Mouse (Mus musculus): ENCODE measurements around the gene Edaradd.

The Edaradd gene

DNA sequence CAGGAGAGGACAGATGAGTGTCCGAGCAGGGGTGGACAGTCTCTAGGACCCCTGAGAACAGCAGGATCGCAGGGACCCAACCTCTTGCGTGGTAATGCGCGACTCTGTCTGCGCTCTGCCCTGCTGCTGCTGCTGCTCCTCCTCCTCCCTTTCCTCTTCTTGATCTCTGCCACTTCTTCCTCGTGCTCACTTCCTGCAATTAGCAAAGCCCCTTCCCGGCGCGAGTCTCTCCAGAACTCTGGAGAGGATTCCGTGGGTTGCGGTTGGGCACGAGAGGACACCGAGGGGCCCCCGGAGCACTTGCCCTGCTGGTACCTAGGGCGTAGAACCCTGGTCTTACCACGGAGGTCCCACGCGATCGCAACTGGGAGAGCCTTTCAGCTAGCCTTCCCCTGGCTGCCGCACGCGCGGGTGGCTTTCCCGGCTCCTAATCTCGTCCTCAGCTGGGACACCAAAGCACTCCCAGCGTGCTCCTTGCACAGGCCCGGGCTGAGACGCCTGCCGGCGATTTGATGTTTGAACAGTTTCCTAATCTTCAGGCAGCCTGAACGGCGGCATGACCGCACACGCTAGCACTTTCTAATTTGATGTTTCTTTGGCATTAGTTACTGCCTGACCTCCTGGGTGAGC lies at the start of gene Edaradd:
Gene Edaradd, minus strand, starts transcription at position 484 of the 630 bp plus-strand sequence.
- peak in 1 of 2 experiments; percentile 29 for DNase-seq (ENCODE audit: low spot score in 2 of 2)

DNA sequence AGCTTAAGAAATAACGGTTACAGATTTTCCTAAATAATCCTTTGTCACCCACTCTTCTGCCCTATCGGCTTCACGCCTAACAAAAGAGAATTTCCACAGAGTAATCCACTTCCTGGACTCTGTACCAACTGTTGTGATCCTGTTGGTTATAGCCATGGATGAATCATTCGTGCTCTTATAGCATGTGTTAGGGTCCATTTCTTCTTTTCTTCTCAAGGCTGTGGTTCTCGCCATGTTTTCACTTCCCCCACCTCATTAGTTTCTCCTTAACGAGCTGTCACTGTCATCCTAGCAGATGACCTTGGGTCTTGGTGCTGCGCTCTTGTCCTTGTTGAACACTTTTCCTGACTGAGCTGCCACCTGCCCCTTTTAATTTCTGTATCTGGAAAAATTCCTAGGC lies 49.5 kb upstream of the Edaradd start:
- no peak for DNase-seq (ENCODE audit: low spot score in 2 of 2)

DNA sequence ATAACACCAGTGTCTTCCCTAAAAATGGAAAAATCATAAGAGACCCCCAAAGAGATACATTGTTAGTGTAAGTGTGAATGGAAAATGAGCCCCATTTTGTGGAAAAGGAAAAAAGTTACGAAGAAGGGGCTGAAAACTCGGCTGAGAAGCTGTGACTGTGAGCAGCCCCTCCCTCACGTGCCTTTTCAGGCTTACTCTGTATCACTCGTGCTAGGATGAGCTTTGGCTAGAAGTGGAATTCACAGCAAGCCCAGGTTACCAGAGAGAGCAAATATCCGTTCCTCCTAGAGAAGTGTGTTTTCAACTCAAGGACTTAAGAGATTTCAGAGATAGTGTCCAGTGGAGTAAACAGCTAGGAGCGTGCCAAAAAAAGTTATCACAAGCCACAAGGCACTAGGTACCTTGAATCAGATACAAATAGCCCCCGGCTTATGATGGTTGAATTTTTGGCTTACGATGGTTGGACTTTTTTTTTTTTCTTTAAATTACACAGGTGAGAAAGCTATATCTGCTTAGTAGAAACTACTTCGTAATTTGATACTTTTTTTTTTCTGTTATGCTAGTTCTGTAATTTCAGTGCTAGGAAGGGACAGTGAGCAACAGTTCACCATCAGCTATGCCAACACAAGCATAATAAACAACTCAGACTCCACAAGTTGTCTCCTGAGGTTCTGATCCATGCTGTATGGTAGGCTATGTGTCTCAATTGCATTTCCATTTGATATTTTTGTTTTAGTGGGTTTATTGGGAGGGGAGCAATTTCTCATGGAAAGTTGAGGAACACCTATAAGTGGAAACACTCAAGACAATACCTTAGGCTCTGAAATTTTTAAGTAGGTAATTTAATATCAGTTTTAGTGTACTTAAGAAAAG lies 48.6 kb upstream of the Edaradd start:
- no peak for DNase-seq (ENCODE audit: low spot score in 2 of 2)

DNA sequence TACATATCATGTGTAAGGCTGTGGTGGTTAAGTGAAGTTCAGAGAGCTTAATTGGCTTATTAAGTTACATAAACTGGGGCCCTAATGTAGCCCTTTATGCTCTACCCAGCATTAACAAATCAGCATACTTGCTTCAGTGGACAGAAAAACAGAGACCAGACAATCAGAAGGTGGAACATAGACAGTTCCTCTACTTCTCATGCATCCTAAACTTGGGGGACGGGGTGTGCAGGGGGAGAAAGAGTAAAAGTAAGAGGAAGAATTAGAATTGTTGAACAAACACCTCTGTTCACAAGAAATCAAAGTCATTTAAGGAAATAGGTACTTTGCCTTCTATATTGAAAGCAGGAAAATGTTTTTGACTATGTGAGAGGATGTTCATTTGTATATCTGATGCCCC lies 47.7 kb upstream of the Edaradd start:
- DNase-seq (ENCODE audit: low spot score in 2 of 2), result no peak

DNA sequence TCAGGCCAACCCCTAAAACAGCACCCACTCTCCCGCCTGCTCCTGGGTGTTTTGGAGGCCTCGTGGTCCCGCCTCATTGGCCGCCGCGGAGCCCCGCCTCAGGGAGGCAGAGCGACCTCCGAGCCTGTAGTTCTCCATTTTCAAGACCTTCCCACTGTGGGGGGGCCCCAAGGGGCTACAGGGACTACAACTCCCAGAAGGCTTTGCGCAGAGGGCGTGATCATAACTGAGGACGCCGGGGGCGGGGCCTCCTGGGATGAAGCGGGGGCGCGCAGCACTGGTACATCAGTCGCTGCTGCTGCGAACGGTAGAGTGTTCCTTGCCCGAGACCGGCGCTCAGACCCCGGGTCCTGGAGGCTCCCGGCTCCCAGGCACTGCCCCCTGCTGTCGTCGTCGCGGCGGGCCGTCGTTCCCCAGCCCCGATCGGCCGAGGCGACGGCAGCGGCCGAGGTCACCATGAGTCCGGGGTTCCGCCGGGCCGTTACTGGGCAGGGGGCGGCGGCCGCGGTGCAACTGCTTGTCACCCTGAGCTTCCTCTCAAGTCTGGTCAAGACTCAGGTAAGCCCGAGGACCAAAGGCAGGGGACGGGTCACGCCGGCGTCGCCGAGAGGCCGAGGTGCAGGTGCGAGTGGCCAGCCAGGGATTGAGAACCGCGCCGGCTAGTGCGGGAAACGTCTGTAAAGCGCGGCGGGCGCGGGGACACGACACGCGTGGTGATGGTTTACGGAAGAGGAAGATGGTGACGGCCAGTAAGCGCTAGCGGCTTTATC lies 45.6 kb upstream of the Edaradd start, which contains the start of gene Ero1lb:
Gene Ero1lb, plus strand, starts transcription at position 254 of the 770 bp plus-strand sequence.
- peak; percentile 98 to 99 for DNase-seq (ENCODE audit: low spot score in 2 of 2)

DNA sequence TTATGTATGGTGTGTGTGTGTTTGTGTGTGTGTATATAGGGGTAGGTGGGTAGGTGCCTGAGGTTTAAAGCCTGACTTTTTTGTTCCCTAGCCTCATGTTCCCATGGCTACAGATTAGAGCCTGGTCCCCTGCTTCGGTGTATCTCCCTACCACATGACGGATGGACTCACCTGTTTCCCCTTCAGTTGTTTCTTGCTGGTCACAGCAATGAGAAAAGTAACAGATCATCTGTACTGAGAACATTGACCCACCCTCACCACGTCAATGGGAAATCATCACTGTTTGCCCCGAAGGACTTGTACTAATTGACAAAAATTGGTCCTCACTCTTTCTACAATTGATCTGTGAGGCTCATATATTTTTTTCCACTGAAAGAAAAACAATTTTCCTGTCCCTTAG lies 42.0 kb upstream of the Edaradd start:
- DNase-seq (ENCODE audit: low spot score in 2 of 2), result no peak

DNA sequence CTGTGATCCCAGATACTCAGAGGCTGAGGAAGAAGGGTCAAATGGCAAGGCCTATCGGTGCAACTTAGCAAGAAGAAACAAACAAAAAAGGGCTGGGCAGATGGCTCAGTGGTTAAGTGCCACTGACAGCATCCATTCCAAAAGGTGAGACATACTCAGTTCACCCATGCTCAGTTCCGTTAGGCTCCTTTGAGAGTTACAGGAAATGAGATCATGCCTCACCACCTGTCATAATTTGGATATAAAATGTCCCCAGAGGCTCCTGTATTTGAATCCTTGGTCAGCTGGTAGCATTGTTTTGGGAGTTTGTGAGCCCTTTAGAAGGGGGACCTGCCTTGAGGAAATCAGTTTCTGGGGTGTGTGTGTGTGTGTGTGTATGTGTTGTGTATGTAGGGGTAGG lies 41.5 kb upstream of the Edaradd start:
- DNase-seq (ENCODE audit: low spot score in 2 of 2), result no peak

DNA sequence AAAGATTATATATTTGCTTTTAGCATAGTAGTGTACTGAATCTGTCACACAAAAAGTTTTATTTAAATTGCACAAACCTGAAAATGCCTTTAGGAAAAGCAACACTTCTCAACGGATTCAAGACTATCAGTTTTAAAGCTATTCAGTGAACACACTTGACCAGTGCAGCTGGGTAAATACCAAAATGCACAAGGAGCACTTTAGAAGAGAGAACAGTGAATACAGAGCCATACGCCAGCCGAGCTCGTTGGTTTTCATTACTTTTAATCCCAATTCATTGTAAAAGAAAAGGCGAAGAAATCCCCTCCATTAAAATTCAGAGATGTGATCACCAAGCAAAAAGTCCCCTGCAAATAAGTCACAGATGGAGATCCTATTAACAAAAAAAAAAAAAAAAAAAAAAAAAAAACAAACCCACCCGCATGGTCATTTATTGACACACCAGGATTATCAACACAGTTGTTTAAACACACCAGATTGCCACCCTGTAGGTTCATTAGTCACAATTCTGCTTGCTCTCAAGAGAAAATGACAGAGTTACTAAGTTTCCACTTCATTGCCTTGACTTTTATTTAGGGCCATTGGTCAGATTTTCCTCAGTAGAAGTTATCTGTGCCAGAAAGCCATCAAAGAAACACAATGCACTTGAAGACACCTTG lies 39.4 kb upstream of the Edaradd start:
- DNase-seq (ENCODE audit: low spot score in 2 of 2), result no peak

DNA sequence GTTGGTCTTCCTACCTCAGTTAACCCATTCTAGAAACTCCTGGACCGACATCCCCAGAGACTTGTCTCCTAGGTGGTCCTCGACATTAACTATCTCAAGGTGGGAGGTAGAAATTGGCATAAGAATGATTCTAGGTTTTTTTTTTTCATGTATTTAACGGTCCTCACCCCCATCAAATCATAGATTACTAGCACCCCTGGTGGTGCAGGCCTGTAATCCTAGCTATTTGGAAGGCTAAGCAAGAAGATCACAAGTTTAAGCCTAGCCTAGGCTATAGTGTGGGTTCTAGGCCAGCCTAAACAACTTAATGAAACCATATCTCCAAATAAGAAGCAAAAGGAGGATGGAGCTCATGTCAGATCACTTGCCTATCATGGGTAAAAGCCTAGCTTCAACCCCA lies 38.8 kb upstream of the Edaradd start:
- DNase-seq (ENCODE audit: low spot score in 2 of 2), result no peak

DNA sequence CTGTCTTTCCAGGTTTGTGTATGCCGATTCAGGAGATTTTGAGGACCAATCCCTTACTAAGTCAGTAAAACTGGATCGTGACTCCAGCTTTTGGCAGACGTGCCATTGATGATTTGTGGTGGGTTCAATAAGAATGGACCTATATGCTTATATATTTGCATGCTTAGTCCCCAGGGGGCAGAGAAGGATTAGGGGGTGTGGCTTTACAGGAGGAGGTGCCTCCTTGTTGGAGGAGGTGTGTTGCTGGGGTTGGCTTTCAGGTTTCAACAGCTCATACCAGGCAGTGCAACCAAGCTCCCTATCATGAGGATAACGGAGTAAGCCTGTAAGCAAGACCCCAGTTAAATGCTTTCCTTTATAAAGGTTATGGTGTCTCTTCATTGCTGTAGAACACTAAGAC lies 34.0 kb upstream of the Edaradd start:
- DNase-seq (ENCODE audit: low spot score in 2 of 2), result no peak

DNA sequence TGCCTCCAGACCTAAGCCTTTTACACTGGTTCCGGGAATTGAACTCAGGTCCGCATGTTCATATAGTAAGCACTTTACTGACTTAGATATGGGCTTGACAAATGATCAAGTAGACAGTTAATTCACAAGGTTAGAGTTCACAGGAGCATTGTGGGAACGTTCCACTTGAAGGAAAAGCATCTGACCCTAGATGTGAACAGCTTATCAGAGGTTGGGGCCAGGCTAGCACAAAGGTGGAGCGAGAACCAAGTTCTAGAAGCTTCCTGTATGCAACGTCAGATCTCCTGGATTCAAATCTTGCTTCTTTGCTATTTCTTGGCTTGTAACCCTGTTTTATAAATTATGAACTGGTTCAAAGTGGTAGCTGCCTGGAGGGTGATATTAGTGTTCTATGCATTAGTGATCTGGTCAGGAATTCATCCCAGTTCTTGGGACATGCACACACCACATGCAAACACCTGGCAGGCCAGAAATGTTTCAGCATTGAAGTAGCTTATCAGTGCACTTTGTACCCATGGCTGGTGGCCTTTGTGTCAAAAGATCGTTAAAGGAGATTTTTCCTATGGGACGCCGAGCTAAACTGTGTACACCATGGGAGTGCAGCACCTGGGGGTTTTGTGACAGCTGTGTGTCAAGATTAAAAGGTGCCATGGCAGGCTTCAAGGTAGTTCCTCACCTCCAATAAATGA lies 23.8 kb upstream of the Edaradd start:
- no peak for DNase-seq (ENCODE audit: low spot score in 2 of 2)

DNA sequence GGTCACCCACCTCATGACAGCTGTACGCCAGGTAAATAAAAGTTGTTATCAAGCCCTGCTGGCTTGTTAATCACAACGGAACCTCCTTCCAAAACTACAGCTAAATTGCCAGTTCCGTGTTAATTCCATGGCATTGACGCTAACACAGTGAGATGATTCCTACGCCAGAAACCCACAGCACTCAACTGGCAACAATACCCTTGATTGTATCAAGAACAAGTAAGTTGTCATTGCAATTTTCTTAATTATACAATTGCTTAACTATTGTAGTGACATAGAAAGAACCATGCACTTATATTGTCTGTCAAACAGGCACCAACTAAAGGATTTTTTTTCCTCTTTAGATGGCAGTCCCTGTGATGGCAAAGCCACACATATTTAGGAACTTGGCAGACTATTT lies 23.0 kb upstream of the Edaradd start:
- DNase-seq (ENCODE audit: low spot score in 2 of 2), result no peak

DNA sequence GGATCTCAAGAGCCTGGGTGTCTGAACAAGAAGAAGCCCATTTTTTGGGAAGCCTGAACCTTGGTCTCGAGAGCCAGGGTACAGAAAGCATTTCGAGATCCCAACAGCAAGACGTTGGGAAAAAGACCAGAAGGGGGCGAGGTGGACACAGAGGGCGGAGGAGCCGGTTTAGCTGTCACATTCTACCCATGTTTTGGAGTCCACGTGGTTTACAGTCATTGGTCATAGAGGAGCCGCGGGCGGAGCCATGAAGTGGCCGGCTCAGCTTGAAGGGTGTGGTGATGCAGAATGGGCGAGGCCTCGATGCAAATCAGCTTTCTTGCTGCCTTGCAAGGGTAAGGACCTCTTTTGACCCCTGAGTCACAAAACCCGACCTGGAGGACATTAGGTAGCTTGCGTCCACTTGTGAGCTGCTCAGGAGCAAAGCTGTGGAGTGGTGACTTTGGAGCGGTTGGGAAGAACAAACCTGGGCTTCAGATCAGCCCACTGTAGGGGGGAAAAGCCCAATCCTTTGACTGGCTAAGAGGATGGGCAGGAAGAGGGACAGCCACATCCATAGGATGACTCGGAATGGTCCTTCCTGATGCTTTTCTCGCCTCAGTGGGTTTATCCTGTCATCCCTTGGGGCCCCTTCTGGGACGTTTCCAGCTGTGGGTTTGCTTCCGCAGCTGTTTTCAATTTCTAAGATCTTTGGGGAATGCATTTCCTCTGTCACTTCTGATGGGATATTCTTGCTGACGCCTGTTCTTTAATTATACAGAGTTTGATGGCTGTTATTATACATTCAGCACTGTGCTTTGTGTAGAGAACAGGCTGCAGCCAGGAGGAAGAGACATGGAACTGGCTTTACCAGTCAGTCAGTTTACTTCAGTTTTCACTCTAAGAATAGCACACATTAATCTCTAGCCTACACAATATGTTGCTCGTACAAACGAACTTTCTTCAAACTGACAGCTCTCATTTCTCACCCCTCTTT lies 22.1 kb upstream of the Edaradd start:
- peak in 1 of 2 experiments; percentile 16 for DNase-seq (ENCODE audit: low spot score in 2 of 2)

DNA sequence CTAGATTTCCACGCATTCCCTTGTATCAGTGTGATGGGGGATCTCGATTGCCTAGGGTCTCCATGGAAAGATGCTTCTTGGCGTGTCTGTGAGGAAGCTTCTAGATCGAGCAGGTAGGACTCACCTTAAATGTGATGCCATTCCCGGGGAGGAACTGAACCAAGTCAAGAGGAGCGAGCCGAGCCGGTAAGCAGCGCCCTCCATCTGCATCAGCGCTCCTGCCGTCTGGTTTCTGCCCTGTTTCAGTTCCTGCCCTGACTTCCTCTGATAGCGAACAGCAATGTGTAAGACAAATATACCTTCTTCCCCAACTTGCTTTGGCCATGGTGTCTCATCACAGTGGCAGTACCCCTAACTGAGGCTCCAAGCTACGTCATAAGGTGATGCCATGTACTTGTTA lies 19.9 kb upstream of the Edaradd start:
- DNase-seq (ENCODE audit: low spot score in 2 of 2), result no peak

DNA sequence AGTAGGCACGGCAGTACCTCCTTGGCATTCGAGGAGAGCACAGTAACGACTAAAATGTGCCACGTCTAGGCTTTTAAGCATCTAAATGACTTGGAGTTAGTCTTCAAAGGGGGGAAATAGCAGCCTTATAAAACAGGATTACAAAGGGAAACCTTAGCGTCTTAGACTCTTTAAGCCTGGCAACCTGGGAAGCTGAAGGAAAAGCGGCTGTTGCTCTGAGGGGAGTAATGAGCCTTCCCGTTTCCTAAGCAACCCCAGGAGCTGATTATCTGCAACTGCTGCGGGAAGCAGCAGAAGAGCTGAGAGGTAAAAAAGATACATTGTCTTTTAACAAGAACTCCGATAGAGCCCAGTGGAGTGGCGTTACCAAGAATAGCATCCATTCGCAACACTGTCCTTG lies 19.5 kb upstream of the Edaradd start:
- peak in 1 of 2 experiments; percentile 9 for DNase-seq (ENCODE audit: low spot score in 2 of 2)

DNA sequence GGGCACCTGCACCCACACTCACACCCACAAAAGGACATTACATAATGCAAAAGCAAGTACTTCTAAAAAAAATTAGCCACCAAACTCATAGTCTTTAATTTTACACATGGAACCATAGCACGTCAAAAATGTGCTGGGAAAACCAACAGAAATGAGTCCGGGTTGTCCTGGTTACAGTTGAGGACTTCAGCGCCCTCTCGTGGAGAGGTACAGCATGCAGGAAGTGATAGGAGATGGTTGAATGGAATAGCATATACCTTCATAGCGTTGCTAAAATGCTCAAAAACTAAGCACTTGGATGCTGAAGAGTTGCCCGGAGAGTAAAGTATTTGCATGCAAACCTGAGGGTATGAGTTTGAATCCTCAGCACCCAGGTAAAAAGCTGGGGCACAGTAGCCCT lies 17.7 kb upstream of the Edaradd start:
- DNase-seq (ENCODE audit: low spot score in 2 of 2), result peak in 1 of 2 experiments; percentile 21

DNA sequence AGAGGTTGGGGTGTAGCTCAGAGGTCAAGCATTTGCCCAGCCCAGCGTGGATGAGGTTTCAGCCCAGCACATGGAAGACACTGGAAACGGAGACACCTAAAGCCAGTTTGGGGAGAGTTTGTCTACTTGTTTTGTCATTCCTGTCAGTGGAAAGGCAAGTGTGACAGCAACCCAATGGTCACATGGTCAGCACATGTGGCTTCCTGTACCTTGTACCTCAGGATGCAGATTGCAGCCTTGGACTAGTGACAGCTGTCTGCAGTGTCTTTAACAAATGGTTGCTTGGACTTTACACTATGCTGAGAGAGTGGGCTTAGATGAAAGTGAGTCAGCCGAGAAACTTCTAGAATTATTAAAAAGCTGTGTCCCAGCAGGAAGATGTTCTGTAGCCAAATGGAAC lies 14.4 kb upstream of the Edaradd start:
- DNase-seq (ENCODE audit: low spot score in 2 of 2), result no peak

DNA sequence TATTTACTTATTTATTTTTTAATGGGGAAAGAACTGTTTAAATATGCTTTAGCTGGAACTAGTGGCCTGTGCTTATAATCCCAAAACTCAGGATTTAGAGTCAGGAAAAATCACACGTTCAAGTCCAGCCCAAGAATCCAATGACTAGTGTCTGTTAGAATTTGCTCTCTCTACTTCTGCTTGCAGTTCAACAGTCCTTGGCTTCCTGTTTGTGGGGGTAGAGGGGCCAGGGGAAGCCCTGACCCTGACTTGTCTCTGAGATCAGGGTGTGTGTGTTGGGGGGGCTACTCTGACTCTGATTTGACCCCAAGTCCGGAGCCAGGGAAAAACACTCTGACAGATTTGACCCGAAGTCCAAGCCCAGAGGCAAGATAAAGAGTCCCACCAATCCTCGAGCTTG lies 5.4 kb upstream of the Edaradd start:
- no peak for DNase-seq (ENCODE audit: low spot score in 2 of 2)

DNA sequence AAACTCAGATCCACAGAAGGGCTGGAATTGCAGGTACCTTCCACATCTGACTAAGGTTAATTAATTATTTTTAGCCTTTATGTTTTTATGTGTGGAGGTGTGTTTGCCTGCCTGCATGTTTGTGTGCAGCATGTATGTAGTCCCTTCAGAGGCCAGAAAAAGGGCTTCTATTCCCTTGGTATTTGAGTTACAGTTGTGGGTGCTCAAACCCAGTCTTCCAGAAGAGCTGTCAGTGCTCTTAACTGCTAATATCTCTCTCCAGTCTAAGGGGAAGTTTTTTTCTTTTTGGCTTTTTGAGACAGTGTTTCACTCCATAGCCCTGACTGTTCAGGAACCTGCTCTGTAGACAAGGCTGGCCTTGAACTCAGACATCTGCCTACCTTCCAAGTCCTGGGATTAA lies 2.1 kb upstream of the Edaradd start:
- no peak for DNase-seq (ENCODE audit: low spot score in 2 of 2)

DNA sequence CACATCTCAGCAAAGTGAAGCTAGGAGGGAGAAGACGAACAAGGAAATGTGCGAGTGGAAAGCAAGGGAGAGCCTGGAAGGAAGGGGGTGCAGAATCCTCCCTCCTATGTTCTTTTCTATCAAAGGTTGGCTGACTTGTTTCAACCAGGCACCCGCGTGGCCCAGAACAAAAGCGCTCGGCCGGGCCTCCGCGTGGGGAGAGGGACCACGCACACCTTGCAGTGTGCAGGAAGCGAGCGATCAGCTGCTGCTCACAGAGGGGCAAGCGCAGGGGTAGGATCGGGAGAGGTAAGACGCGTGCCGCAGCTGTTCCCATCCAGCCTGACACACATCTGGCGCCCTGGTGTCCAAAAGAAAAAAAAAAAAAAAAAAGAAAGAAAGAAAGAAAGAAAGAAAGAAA lies 867 bp downstream of the Edaradd start:
- DNase-seq (ENCODE audit: low spot score in 2 of 2), result no peak

Measured in frontal cortex, postnatal 14 days (tissue).